Mouse (Mus musculus) CH12.LX (cell line): ENCODE measurements around the gene Nr4a3. TPM values are rescaled to one million over a fixed set of nuclear protein-coding genes. Genes with fewer than 3 reads are reported as not detected.

Experiments used
- DNase-seq: peaks from one replicate; pipeline ENCODE4 v3.0.0-alpha.2; 2013; ENCODE audit errors: extremely low read depth
- H3K27ac ChIP-seq: 2 replicates; pipeline ENCODE4 v1.5.1; 2012; ENCODE audit warnings: low read depth, mild to moderate bottlenecking, control low read depth, moderate library complexity; ENCODE audit not compliant: insufficient read depth
- H3K27me3 ChIP-seq: replicated peaks from 2 replicates; pipeline ENCODE3; 2012; ENCODE audit warnings: inconsistent platforms
- H3K36me3 ChIP-seq, 2 experiments: replicated peaks in 1 of 2; 2 replicates each; pipeline versions ENCODE3 to v1.6.1; 2012; ENCODE audit warnings: inconsistent platforms in 1 of 2, low read length in 1 of 2, mild to moderate bottlenecking in 1 of 2, mixed read lengths in 1 of 2, moderate library complexity in 1 of 2; ENCODE audit not compliant: control insufficient read depth in 1 of 2, insufficient read depth in 1 of 2
- H3K4me1 ChIP-seq, 2 experiments: 2 replicates each; pipeline ENCODE4 v1.6.1; 2012; ENCODE audit warnings: inconsistent platforms in 1 of 2, moderate library complexity in 1 of 2; ENCODE audit not compliant: insufficient read depth in 2 of 2, control insufficient read depth in 1 of 2
- H3K4me2 ChIP-seq: 2 replicates; pipeline ENCODE4 v1.6.1; 2012; ENCODE audit warnings: low read depth, mild to moderate bottlenecking, control low read depth; ENCODE audit not compliant: poor library complexity, insufficient read depth, severe bottlenecking
- H3K4me3 ChIP-seq, 3 experiments: fragments of 150-350 bp in 1 of 3; sonication (generic) in 1 of 3; replicated peaks in 1 of 3; 2 replicates each; pipeline versions ENCODE3 to v1.5.1; 2011 to 2012; ENCODE audit warnings: low read depth in 2 of 3, low read length in 2 of 3, mild to moderate bottlenecking in 2 of 3, moderate library complexity in 2 of 3, control low read depth in 1 of 3, improper control_type of control experiment in 1 of 3, inconsistent platforms in 1 of 3, mixed read lengths in 1 of 3; ENCODE audit not compliant: poor library complexity in 1 of 3
- H3K79me2 ChIP-seq: replicated peaks from 2 replicates; pipeline ENCODE4 v1.6.1; 2012; ENCODE audit warnings: mild to moderate bottlenecking, moderate library complexity; ENCODE audit not compliant: control insufficient read depth, poor library complexity, insufficient read depth, severe bottlenecking; ENCODE audit errors: extremely low read depth
- H3K9ac ChIP-seq: 2 replicates; pipeline ENCODE4 v1.6.1; 2012; ENCODE audit warnings: low read depth, mild to moderate bottlenecking, control low read depth, moderate library complexity; ENCODE audit not compliant: insufficient read depth
- H3K9me3 ChIP-seq: replicated peaks from 2 replicates; pipeline ENCODE3; 2012; ENCODE audit warnings: low read length, inconsistent platforms, mixed read lengths
- BHLHE40 ChIP-seq: IDR thresholded peaks from 2 replicates; pipeline ENCODE4 v1.6.1; 2011; ENCODE audit warnings: mild to moderate bottlenecking, low read depth, low read length, improper control_type of control experiment
- CHD2 ChIP-seq: IDR thresholded peaks from 2 replicates; pipeline ENCODE4 v1.6.1; 2011; ENCODE audit warnings: low read length, improper control_type of control experiment
- CTCF ChIP-seq, 2 experiments: IDR thresholded peaks in 1 of 2; conservative IDR thresholded peaks in 1 of 2; 2 replicates each; pipeline ENCODE4 v1.5.1; 2011 to 2012; ENCODE audit warnings: low read depth in 2 of 2, low read length in 2 of 2, improper control_type of control experiment in 1 of 2, inconsistent platforms in 1 of 2, mild to moderate bottlenecking in 1 of 2, moderate library complexity in 1 of 2
- ELF1 ChIP-seq: IDR thresholded peaks from 2 replicates; pipeline ENCODE4 v1.6.1; 2014; ENCODE audit warnings: low read depth, mild to moderate bottlenecking, inconsistent platforms, low read length, improper control_type of control experiment
- JUN ChIP-seq: IDR thresholded peaks from 2 replicates; pipeline ENCODE4 v1.6.1; 2011; ENCODE audit warnings: low read depth, mild to moderate bottlenecking, low read length, improper control_type of control experiment, moderate library complexity; ENCODE audit not compliant: insufficient read depth
- MAX ChIP-seq: IDR thresholded peaks from 2 replicates; pipeline ENCODE4 v1.6.1; 2011; ENCODE audit warnings: low read length, improper control_type of control experiment
- POLR2AphosphoS2 ChIP-seq: IDR thresholded peaks from 2 replicates; pipeline ENCODE4 v1.6.1; 2011; ENCODE audit warnings: low read depth, low read length, improper control_type of control experiment
- RCOR1 ChIP-seq: conservative IDR thresholded peaks from 2 replicates; pipeline ENCODE4 v1.6.1; 2012; ENCODE audit warnings: low read depth, mild to moderate bottlenecking, inconsistent platforms, low read length, improper control_type of control experiment
- SIN3A ChIP-seq: IDR thresholded peaks from 2 replicates; pipeline ENCODE4 v1.6.1; 2012; ENCODE audit warnings: low read length, improper control_type of control experiment, inconsistent platforms
- TBP ChIP-seq: conservative IDR thresholded peaks from 2 replicates; pipeline ENCODE4 v1.6.1; 2011; ENCODE audit warnings: low read depth, low read length, improper control_type of control experiment
- TCF12 ChIP-seq: IDR thresholded peaks from 2 replicates; pipeline ENCODE4 v1.6.1; 2014; ENCODE audit warnings: low read depth, mild to moderate bottlenecking, inconsistent platforms, low read length, improper control_type of control experiment
- ZMIZ1 ChIP-seq: IDR thresholded peaks from 2 replicates; pipeline ENCODE4 v1.6.1; 2012; ENCODE audit warnings: low read depth, mild to moderate bottlenecking, inconsistent platforms, low read length, improper control_type of control experiment
- dilution Hi-C: fragments of 300-500 bp; cut with MboI; formaldehyde crosslinking; loops from 2 replicates; pipeline ENCODE4 v1.14.3; 2020; ENCODE audit warnings: low sequenced_read_pairs; ENCODE audit not compliant: extremely low pct_unique_long_range_greater_than_20kb, extremely low pct_ligation_motif_present
- in situ Hi-C: fragments of 300-500 bp; cut with MboI; formaldehyde crosslinking; loops from 3 replicates; pipeline ENCODE4 v1.14.3; 2019; ENCODE audit warnings: low sequenced_read_pairs, low pct_ligation_motif_present, low pct_unique_long_range_greater_than_20kb, mixed read lengths
- polyA plus RNA-seq: library from polyadenylated mRNA; unstranded; fragments of >175 nt; gene quantifications from 2 replicates; pipeline ENCODE4 v1.2.1, GENCODE M21; 2012; ENCODE audit warnings: low read depth; ENCODE audit not compliant: insufficient read length
- total RNA-seq, 2 experiments: library from RNA; depleted of rRNA; stranded (reverse); fragments of 300-350 nt in 1 of 2; fragments of >200 nt in 1 of 2; gene quantifications; 2 replicates each; pipeline ENCODE4 v1.2.3; 2012 to 2014

The Nr4a3 gene
- total and polyA plus RNA-seq, 3 experiments = 0.04 to 0.32 (median 0.21) TPM

GRCm38 (mm10) chr4:48087497-48087896, 42.5 kb downstream of the Nr4a3 start:
- Histone ChIP-seq H3K4me3 (no peak overlapping the region), H3K4me2 (no peak overlapping the region), H3K9ac (no peak overlapping the region), H3K9me3 (no peaks in the 10 kb centered on the region), H3K4me1 (peaks cover 0 to 6% of the 10 kb centered on the region in 2 experiments; a peak in 1 of 4 replicates), H3K27ac (no peak overlapping the region), H3K27me3 (peaks cover 2% of the 10 kb centered on the region), H3K79me2 (no peaks in the 10 kb centered on the region), H3K36me3 (no peaks in the 10 kb centered on the region)
- no peak for DNase-seq
- dilution Hi-C loops (no loop called here), in situ Hi-C loops (no loop called here)
- TF ChIP-seq POLR2AphosphoS2 (no peak), SIN3A (no peak), ELF1 (no peak), CHD2 (no peak), TBP (no peak), ZMIZ1 (no peak), MAX (0 out of 2 replicates have a peak, but pooled peaks have one; percentile 22), CTCF (conservative IDR thresholded peaks at IDR 0.05 in 1 of 2, IDR thresholded peaks at IDR 0.05 in 1 of 2; ENCODE audit: low read depth in 2 of 2, low read length in 2 of 2) (peak in 1 of 2 experiments; percentile 22; a peak in 2 of 4 replicates), BHLHE40 (peak; percentile 81)

- H3K9ac ChIP-seq = no peak overlapping the region
- no peaks in the 10 kb centered on the region for H3K36me3 ChIP-seq
- DNase-seq = no peak
- no peaks in the 10 kb centered on the region for H3K79me2 ChIP-seq
- H3K4me3 ChIP-seq = no peak overlapping the region
- H3K27ac ChIP-seq = no peak overlapping the region
- no peak for TF ChIP-seq RCOR1
- in situ Hi-C loops (no loop called here), dilution Hi-C loops (no loop called here)
- no peaks in the 10 kb centered on the region for H3K9me3 ChIP-seq
- H3K4me1 ChIP-seq = no peaks in the 10 kb centered on the region; a peak in 1 of 4 replicates
- no peak overlapping the region for H3K4me2 ChIP-seq
- peaks cover 2% of the 10 kb centered on the region for H3K27me3 ChIP-seq
Observed at GRCm38 (mm10) chr4:48093221-48093620, 48.3 kb downstream of the Nr4a3 start.

- no peak overlapping the region for H3K27ac ChIP-seq
- H3K4me1 ChIP-seq = no peaks in the 10 kb centered on the region; a peak in 1 of 4 replicates
- no peak overlapping the region for H3K9ac ChIP-seq
- no peaks in the 10 kb centered on the region for H3K27me3 ChIP-seq
- no peaks in the 10 kb centered on the region for H3K9me3 ChIP-seq
- dilution Hi-C loops = no loop called here
- DNase-seq = no peak
- H3K79me2 ChIP-seq = no peaks in the 10 kb centered on the region
- H3K4me3 ChIP-seq = no peak overlapping the region
- in situ Hi-C loops = loop anchor here (25.0 kb wide), 1 partner anchor 287 kb away; no protein-coding TSS in a partner anchor
- TF ChIP-seq POLR2AphosphoS2 (no peak), TCF12 (no peak), MAX (no peak), JUN (no peak)
- H3K4me2 ChIP-seq = no peak overlapping the region
- no peaks in the 10 kb centered on the region for H3K36me3 ChIP-seq
Observed at GRCm38 (mm10) chr4:48100217-48100616, 55.3 kb downstream of the Nr4a3 start.
